Mouse (Mus musculus) stomach, postnatal 0 days (tissue): ENCODE measurements around the gene 2310007B03Rik.

ENCODE experiments used
- CTCF ChIP-seq: IDR thresholded peaks from 2 replicates; pipeline ENCODE4 v1.5.1; 2016; ENCODE audit warnings: antibody characterized with exemption, low read depth, mild to moderate bottlenecking, moderate library complexity
- EP300 ChIP-seq: optimal IDR thresholded peaks from 2 replicates; pipeline ENCODE3; 2016; ENCODE audit warnings: antibody characterized with exemption

DNA sequence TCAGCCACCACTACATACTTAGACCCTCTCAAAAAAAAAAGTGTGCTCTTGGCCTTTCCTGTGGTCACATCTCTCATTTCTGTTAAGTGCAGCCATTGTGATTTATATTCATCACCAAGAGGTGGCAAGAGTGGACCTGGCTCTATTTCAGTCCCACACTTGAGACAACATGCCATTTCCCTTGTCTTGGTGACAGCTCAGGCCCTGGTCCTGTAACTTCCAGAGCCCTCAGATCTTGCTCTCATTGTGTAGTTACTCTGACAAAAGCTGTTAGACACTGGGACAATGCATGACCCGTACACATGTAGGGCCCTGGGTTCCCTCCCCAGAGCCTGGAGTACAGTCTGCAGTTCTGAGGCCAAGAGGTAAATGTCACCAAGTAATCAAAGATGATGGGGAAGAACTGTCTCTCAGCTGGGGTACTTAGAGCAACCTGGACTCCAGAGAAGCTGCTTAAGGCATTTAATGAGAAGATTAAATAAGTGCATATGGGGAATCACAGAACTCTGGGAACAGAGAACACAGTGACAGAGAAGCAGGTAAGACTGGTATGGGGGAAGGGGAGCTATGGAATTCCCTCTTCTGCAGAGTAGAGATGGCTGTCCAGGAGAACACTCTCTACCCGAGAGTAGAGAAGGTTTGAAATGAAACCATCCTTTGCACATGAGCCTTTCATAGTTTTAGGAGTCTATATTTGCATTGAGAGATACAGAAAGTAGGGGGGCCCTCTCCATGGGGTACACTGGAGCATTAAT is 9.7 kb downstream of the 2310007B03Rik start:
- TF ChIP-seq CTCF (no peak), EP300 (no peak)
